Mouse (Mus musculus) embryonic facial prominence, embryonic 11.5 days (tissue): ENCODE measurements around the gene Trrap. TPM values are rescaled to one million over a fixed set of nuclear protein-coding genes. Genes with fewer than 3 reads are reported as not detected.

Experiments used
- ATAC-seq: fragments of 200-750 bp; cut with Nextera tagmentation; replicated peaks from 2 replicates; pipeline ENCODE4 v1.8.0; 2017; ENCODE audit warnings: low read depth; ENCODE audit not compliant: insufficient number of reproducible peaks, low FRiP score, low TSS enrichment
- DNase-seq: peaks from one replicate; pipeline ENCODE4 v3.0.0-alpha.2; 2015; ENCODE audit warnings: low spot score
- H3K27ac ChIP-seq: fragments of 300-500 bp; sonication (generic); replicated peaks from 2 replicates; pipeline ENCODE4 v1.5.1; 2014; ENCODE audit warnings: mild to moderate bottlenecking, low read depth, low read length, control low read depth
- H3K27me3 ChIP-seq: fragments of 300-500 bp; sonication (generic); 2 replicates; pipeline ENCODE4 v1.6.1; 2014; ENCODE audit warnings: mild to moderate bottlenecking, low read length, moderate library complexity, mixed read lengths; ENCODE audit not compliant: control insufficient read depth, insufficient read depth
- H3K36me3 ChIP-seq: fragments of 300-500 bp; sonication (generic); replicated peaks from 2 replicates; pipeline ENCODE4 v1.6.1; 2014; ENCODE audit warnings: low read depth, mild to moderate bottlenecking, low read length, moderate library complexity, mixed read lengths; ENCODE audit not compliant: control insufficient read depth, insufficient read depth
- H3K4me1 ChIP-seq: fragments of 300-500 bp; sonication (generic); 2 replicates; pipeline ENCODE4 v1.6.1; 2014; ENCODE audit warnings: low read length, mixed read lengths; ENCODE audit not compliant: control insufficient read depth, insufficient read depth
- H3K4me2 ChIP-seq: fragments of 300-500 bp; sonication (generic); 2 replicates; pipeline ENCODE4 v1.6.1; 2014; ENCODE audit warnings: low read depth, mild to moderate bottlenecking, control low read depth, low read length, moderate library complexity
- H3K4me3 ChIP-seq: fragments of 300-500 bp; sonication (generic); 2 replicates; pipeline ENCODE4 v1.5.1; 2014; ENCODE audit warnings: low read depth, low read length, control low read depth
- H3K9ac ChIP-seq: fragments of 300-500 bp; sonication (generic); replicated peaks from 2 replicates; pipeline ENCODE4 v1.6.1; 2014; ENCODE audit warnings: mild to moderate bottlenecking, control low read depth, low read length
- H3K9me3 ChIP-seq: fragments of 300-500 bp; sonication (generic); replicated peaks from 2 replicates; pipeline ENCODE4 v1.6.1; 2016; ENCODE audit warnings: mild to moderate bottlenecking, low read length, inconsistent platforms, mixed read lengths; ENCODE audit not compliant: control insufficient read depth
- WGBS: fragments of 180-500 bp; shearing (Covaris S2); extraction: QIAGEN DNeasy Blood & Tissue Kit; methylation state at CpG from one replicate; pipeline ENCODE4 v1.1.7; 2014; 5-methylcytosine and 5-hydroxymethylcytosine counted together
- polyA plus RNA-seq: library from polyadenylated mRNA; unstranded; fragments of >200 nt; fragmentation: Nextera tagmentation; extraction: Ambion mirVana; gene quantifications from 2 replicates; pipeline ENCODE4 v1.2.1, GENCODE M21; 2014

Trrap gene
- polyA plus RNA-seq, 1 experiment from 2014 or later = 78.8 TPM

DNA sequence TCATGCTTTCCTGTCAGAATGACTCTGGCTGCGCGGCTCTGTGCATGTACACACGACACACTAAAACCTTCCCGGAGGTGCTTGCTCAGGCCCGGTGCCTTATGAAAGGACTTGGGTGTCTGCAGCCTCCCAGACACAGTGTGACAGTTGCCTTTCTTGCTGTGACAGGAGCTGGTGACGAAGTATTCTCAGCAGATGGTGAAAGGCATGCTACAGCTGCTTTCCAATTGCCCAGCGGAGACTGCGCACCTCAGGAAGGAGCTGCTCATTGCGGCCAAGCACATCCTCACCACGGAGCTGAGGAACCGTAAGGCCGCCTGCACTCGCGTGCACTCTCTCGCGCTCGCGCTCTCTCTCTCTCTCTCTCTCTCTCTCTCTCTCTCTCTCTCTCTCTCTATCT is 18.9 kb downstream of the Trrap start:
- ATAC-seq = no peak
- H3K36me3 ChIP-seq = peaks cover 45% of the 10 kb centered on the region

GRCm38 (mm10) chr5:144793374-144793773 is 25.8 kb downstream of the Trrap start:
- WGBS = 85% methylated on average over 5 of the region's 5 CpGs
- H3K36me3 ChIP-seq = peaks cover 38% of the 10 kb centered on the region
- no peak for DNase-seq
- H3K9ac ChIP-seq = no peak overlapping the region
- no peak for ATAC-seq
- no peaks in the 10 kb centered on the region for H3K4me1 ChIP-seq
- H3K9me3 ChIP-seq = no peaks in the 10 kb centered on the region
- no peaks in the 10 kb centered on the region for H3K27me3 ChIP-seq
- no peak overlapping the region for H3K4me3 ChIP-seq
- H3K27ac ChIP-seq = no peak overlapping the region
- H3K4me2 ChIP-seq = no peak overlapping the region

More for the DNA sequence above, 18.9 kb downstream of the Trrap start:
- no peaks in the 10 kb centered on the region for H3K27me3 ChIP-seq
- H3K9me3 ChIP-seq = no peaks in the 10 kb centered on the region
- WGBS = 96% methylated on average over 18 of the region's 18 CpGs
- H3K4me3 ChIP-seq = no peak overlapping the region
- no peak overlapping the region for H3K27ac ChIP-seq
- no peak overlapping the region for H3K9ac ChIP-seq
- no peak for DNase-seq
- H3K4me2 ChIP-seq = no peak overlapping the region
- no peaks in the 10 kb centered on the region for H3K4me1 ChIP-seq

DNA sequence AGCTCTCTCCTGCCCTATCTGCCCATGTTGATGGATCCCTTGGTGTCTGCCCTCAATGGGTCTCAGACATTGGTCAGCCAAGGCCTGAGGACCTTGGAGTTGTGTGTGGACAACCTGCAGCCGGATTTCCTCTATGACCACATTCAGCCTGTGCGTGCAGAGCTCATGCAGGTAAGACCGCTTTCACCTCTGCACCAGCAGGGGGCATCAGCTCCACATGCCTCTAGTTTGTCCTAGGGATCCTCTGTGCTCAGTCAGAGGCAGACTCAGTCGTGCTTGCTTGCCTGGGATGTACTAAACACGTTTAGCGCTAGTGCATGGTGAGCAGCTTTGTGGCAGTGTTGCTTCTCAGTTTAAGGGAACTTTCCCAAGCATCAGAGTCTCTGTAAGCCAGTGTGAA is 27.2 kb downstream of the Trrap start:
- Histone ChIP-seq H3K9me3 (no peaks in the 10 kb centered on the region), H3K36me3 (peaks cover 27% of the 10 kb centered on the region), H3K27ac (no peak overlapping the region), H3K4me1 (no peaks in the 10 kb centered on the region), H3K27me3 (no peaks in the 10 kb centered on the region), H3K4me3 (no peak overlapping the region), H3K9ac (no peak overlapping the region), H3K4me2 (no peak overlapping the region)
- ATAC-seq = no peak; the same call in 1 of the 2 replicates
- 82% methylated on average over 6 of the region's 6 CpGs for WGBS
- DNase-seq = peak; percentile 47

DNA sequence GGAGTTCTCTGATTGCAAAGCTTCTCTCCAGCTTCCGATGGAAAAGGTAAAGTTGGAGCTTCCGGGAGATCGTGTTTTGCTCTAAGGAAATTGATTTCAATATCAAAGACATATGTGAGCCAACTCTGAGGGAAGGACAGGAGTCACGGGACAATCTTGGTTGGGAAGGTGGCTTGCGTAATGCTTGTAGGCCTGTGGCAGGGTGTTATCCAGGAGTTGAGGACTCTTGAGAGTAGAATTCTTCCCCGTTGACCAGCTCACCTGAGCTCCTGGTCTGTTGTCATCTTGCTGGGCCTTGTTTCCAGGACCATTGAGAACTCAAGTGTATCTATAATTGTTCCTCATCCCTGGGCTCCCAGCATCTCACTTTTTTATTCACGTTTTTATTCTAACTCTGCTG is 29.6 kb downstream of the Trrap start:
- peaks cover 18% of the 10 kb centered on the region for H3K36me3 ChIP-seq
- no peaks in the 10 kb centered on the region for H3K9me3 ChIP-seq
- no peaks in the 10 kb centered on the region for H3K4me1 ChIP-seq
- DNase-seq (no peak), ATAC-seq (no peak)
- no peak overlapping the region for H3K4me2 ChIP-seq
- H3K9ac ChIP-seq = no peak overlapping the region
- H3K4me3 ChIP-seq = no peak overlapping the region
- no peak overlapping the region for H3K27ac ChIP-seq
- no peaks in the 10 kb centered on the region for H3K27me3 ChIP-seq
- 91% methylated on average over 7 of the region's 7 CpGs for WGBS

DNA sequence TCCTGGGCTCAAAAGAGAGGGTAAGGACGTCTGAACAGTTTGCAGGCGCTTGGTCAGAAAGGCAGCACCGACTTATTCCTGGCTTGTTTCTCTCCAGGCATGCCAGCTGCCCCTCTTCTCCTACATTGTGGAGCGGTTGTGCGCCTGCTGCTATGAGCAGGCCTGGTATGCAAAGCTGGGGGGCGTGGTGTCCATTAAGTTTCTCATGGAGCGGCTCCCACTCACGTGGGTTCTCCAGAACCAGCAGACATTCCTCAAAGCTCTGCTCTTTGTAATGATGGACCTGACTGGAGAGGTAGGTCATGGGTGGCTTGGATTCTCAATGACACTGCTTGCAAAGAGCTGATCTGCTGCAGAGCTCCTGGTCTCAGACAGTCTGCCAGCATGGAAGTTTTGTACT is 35.5 kb downstream of the Trrap start:
- 94% methylated on average over 8 of the region's 8 CpGs for WGBS
- Histone ChIP-seq H3K36me3 (peaks cover 22% of the 10 kb centered on the region), H3K4me3 (no peak overlapping the region)

DNA sequence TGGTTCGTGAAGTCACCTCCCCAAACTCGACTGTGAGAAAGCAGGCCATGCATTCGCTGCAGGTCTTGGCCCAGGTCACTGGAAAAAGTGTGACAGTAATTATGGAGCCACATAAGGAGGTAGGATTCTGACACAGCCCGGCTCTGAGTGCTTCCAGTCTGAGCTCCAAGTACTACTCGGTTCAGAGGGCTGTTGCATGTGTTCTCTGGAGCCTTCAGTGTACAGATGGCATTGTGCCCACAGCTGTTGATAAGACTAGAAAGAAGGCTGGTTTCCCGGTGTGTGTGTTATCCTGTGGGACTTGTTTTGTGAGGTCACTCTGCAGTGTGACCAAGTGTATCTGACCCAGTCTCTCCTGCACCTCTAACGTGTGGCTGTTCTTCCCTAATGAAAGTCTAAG is 36.6 kb downstream of the Trrap start:
- no peaks in the 10 kb centered on the region for H3K9me3 ChIP-seq
- no peaks in the 10 kb centered on the region for H3K27me3 ChIP-seq
- H3K9ac ChIP-seq = no peak overlapping the region
- WGBS = 89% methylated on average over 7 of the region's 7 CpGs
- no peak overlapping the region for H3K4me3 ChIP-seq
- H3K4me2 ChIP-seq = no peak overlapping the region
- H3K36me3 ChIP-seq = peaks cover 29% of the 10 kb centered on the region
- no peak overlapping the region for H3K27ac ChIP-seq
- no peak for DNase-seq
- H3K4me1 ChIP-seq = no peaks in the 10 kb centered on the region
- ATAC-seq = no peak

More for the DNA sequence above, 35.5 kb downstream of the Trrap start:
- no peaks in the 10 kb centered on the region for H3K9me3 ChIP-seq
- no peak overlapping the region for H3K4me2 ChIP-seq
- DNase-seq (no peak), ATAC-seq (no peak)
- no peaks in the 10 kb centered on the region for H3K4me1 ChIP-seq
- no peaks in the 10 kb centered on the region for H3K27me3 ChIP-seq
- H3K27ac ChIP-seq = no peak overlapping the region
- no peak overlapping the region for H3K9ac ChIP-seq

DNA sequence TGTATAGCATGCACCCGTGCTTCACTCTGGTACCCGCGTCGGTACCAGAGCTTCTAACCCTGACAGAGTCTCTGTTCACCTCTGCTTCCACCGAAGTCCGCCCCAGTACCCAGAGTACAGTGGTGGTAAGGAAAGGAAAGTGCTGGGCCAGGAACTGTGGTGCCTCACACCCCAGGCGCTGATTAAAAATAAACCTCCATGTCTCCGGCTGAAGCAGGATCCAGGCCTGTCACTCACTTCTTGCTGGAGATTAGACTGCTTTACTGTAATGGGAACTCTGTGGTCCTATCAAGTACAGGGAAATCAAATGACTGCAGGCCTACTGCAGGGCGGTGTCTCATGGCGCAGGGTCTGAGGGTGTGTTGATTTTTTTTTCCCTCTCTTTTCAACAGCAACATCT is 39.4 kb downstream of the Trrap start:
- Histone ChIP-seq H3K36me3 (peaks cover 36% of the 10 kb centered on the region), H3K27me3 (no peaks in the 10 kb centered on the region), H3K4me2 (no peak overlapping the region), H3K9me3 (no peaks in the 10 kb centered on the region), H3K27ac (no peak overlapping the region), H3K4me3 (no peak overlapping the region), H3K9ac (no peak overlapping the region), H3K4me1 (no peaks in the 10 kb centered on the region)
- no peak for ATAC-seq
- WGBS = 93% methylated on average over 10 of the region's 10 CpGs
- no peak for DNase-seq

- ATAC-seq = no peak
- Histone ChIP-seq H3K9ac (no peak overlapping the region), H3K27me3 (no peaks in the 10 kb centered on the region), H3K4me1 (no peaks in the 10 kb centered on the region), H3K4me3 (no peak overlapping the region), H3K4me2 (no peak overlapping the region), H3K27ac (no peak overlapping the region), H3K9me3 (no peaks in the 10 kb centered on the region), H3K36me3 (peaks cover 39% of the 10 kb centered on the region)
- DNase-seq = no peak
- 95% methylated on average over 20 of the region's 20 CpGs for WGBS
Measured at GRCm38 (mm10) chr5:144828365-144829102, 61.0 kb downstream of the Trrap start.
